Mouse (Mus musculus) liver, embryonic 14.5 days (tissue): ENCODE results near the gene Ush2a. TPM values are rescaled to one million over a fixed set of nuclear protein-coding genes. Genes with fewer than 3 reads are reported as not detected.

Experiments used
- ATAC-seq: fragments of 200-750 bp; cut with Nextera tagmentation; 2 replicates; pipeline ENCODE4 v1.8.0; 2017; ENCODE audit warnings: moderate number of reproducible peaks, mild to moderate bottlenecking, moderate library complexity; ENCODE audit not compliant: insufficient read depth
- DNase-seq, 3 experiments: peaks; one replicate each; pipeline ENCODE4 v3.0.0-alpha.2; 2012 to 2013; ENCODE audit warnings: low read depth in 3 of 3, low spot score in 3 of 3
- H3K27ac ChIP-seq: fragments of 300-500 bp; sonication (generic); 2 replicates; pipeline ENCODE4 v1.5.1; 2014; ENCODE audit warnings: moderate library complexity, mild to moderate bottlenecking, control low read depth, inconsistent platforms
- H3K27me3 ChIP-seq: fragments of 300-500 bp; sonication (generic); 2 replicates; pipeline ENCODE4 v1.6.1; 2014; ENCODE audit warnings: mild to moderate bottlenecking, low read length, moderate library complexity; ENCODE audit not compliant: control insufficient read depth, insufficient read depth
- H3K36me3 ChIP-seq: fragments of 300-500 bp; sonication (generic); replicated peaks from 2 replicates; pipeline ENCODE4 v1.6.1; 2014; ENCODE audit warnings: low read depth; ENCODE audit not compliant: control insufficient read depth, insufficient read depth
- H3K4me1 ChIP-seq, 2 experiments: fragments of 200-500 bp in 1 of 2; fragments of 300-500 bp in 1 of 2; sonication (generic) in 1 of 2; replicated peaks; 2 replicates each; pipeline ENCODE4 v1.6.1; 2012 to 2014; ENCODE audit warnings: antibody characterized with exemption in 1 of 2, inconsistent platforms in 1 of 2, low read length in 1 of 2; ENCODE audit not compliant: control insufficient read depth in 2 of 2, insufficient read depth in 2 of 2
- H3K4me2 ChIP-seq: fragments of 300-500 bp; sonication (generic); 2 replicates; pipeline ENCODE4 v1.6.1; 2014; ENCODE audit warnings: low read depth, mild to moderate bottlenecking, control low read depth, moderate library complexity
- H3K4me3 ChIP-seq, 2 experiments: fragments of 200-500 bp in 1 of 2; fragments of 300-500 bp in 1 of 2; sonication (generic) in 1 of 2; 2 replicates each; pipeline ENCODE4 v1.5.1; 2012 to 2014; ENCODE audit warnings: low read depth in 2 of 2, low read length in 2 of 2, mild to moderate bottlenecking in 2 of 2, control low read depth in 1 of 2, inconsistent platforms in 1 of 2, moderate library complexity in 1 of 2; ENCODE audit not compliant: insufficient read depth in 1 of 2
- H3K9ac ChIP-seq: fragments of 300-500 bp; sonication (generic); replicated peaks from 2 replicates; pipeline ENCODE4 v1.6.1; 2014; ENCODE audit warnings: mild to moderate bottlenecking, control low read depth, moderate library complexity
- H3K9me3 ChIP-seq: fragments of 300-500 bp; sonication (generic); 2 replicates; pipeline ENCODE4 v1.6.1; 2016; ENCODE audit warnings: low read length, mixed read lengths; ENCODE audit not compliant: control insufficient read depth
- CTCF ChIP-seq: IDR thresholded peaks from 2 replicates; pipeline ENCODE4 v1.5.1; 2016; ENCODE audit warnings: antibody characterized with exemption, low read depth, control low read depth
- EP300 ChIP-seq: IDR thresholded peaks from 2 replicates; pipeline ENCODE4 v1.6.1; 2016; ENCODE audit warnings: antibody characterized with exemption, low read depth
- WGBS: fragments of 180-500 bp; shearing (Covaris S2); extraction: QIAGEN DNeasy Blood & Tissue Kit; methylation state at CpG from one replicate; pipeline ENCODE4 v1.1.7; 2014; ENCODE audit not compliant: insufficient replicate concordance; 5-methylcytosine and 5-hydroxymethylcytosine counted together
- polyA plus RNA-seq, 2 experiments: library from polyadenylated mRNA; depleted of rRNA in 1 of 2; stranded (reverse) in 1 of 2; unstranded in 1 of 2; fragments of >200 nt; fragmentation: Nextera tagmentation in 1 of 2; extraction: Ambion mirVana in 1 of 2; gene quantifications; 2 replicates each; pipeline versions ENCODE4 v1.2.1 to v1.2.3; 2012 to 2014

The Ush2a gene
- polyA plus RNA-seq (2012; rRNA removed) (under 0.01 and 0.02 TPM in 2 replicates), polyA plus RNA-seq (2014; fragmentation: Nextera tagmentation; extraction: Ambion mirVana) (not detected in 2 replicates)

- H3K4me1 ChIP-seq: no peaks in the 10 kb centered on the region
- H3K4me2 ChIP-seq: no peak within 1 kb of the TSS
- ATAC-seq (no peak), DNase-seq (no peak)
- H3K27me3 ChIP-seq: no peaks in the 10 kb centered on the region
- no peak within 1 kb of the TSS for H3K27ac ChIP-seq
- no peaks in the 10 kb centered on the region for H3K36me3 ChIP-seq
- H3K4me3 ChIP-seq: no peak within 1 kb of the TSS
- H3K9ac ChIP-seq: no peak within 1 kb of the TSS
- 53% methylated on average over 10 of the region's 10 CpGs for WGBS
- H3K9me3 ChIP-seq: no peaks in the 10 kb centered on the region
- TF ChIP-seq EP300 (no peak), CTCF (no peak)
Observed at GRCm38 (mm10) chr1:188261903-188262682, at the start of gene Ush2a. TSS of gene Ush2a (plus strand) at chr1:188262023.

- Histone ChIP-seq H3K4me2 (no peak overlapping the region), H3K4me1 (no peaks in the 10 kb centered on the region), H3K9ac (no peak overlapping the region), H3K36me3 (no peaks in the 10 kb centered on the region), H3K27me3 (no peaks in the 10 kb centered on the region), H3K27ac (no peak overlapping the region), H3K9me3 (no peaks in the 10 kb centered on the region), H3K4me3 (no peak overlapping the region)
- TF ChIP-seq CTCF: no peak
- TF ChIP-seq EP300: no peak
- no peak for DNase-seq
- no peak for ATAC-seq
- 56% methylated on average over 10 of the region's 10 CpGs for WGBS
Observed at GRCm38 (mm10) chr1:188214885-188215611, 46.8 kb upstream of the Ush2a start.

- ATAC-seq (no peak), DNase-seq (no peak)
- no peaks in the 10 kb centered on the region for H3K27me3 ChIP-seq
- H3K4me2 ChIP-seq: no peak overlapping the region
- H3K27ac ChIP-seq: no peak overlapping the region
- TF ChIP-seq CTCF: no peak
- TF ChIP-seq EP300: no peak
- H3K9me3 ChIP-seq: no peaks in the 10 kb centered on the region
- no peak overlapping the region for H3K4me3 ChIP-seq
- H3K9ac ChIP-seq: no peak overlapping the region
- H3K4me1 ChIP-seq: no peaks in the 10 kb centered on the region
- WGBS: 48% methylated on average over 4 of the region's 4 CpGs
- H3K36me3 ChIP-seq: no peaks in the 10 kb centered on the region
Observed at GRCm38 (mm10) chr1:188221226-188221792, 40.5 kb upstream of the Ush2a start.

GRCm38 (mm10) chr1:188233036-188233724, 28.6 kb upstream of the Ush2a start:
- no peak overlapping the region for H3K4me2 ChIP-seq
- no peak overlapping the region for H3K27ac ChIP-seq
- H3K9ac ChIP-seq: no peak overlapping the region
- no peaks in the 10 kb centered on the region for H3K27me3 ChIP-seq
- no peak for TF ChIP-seq EP300
- TF ChIP-seq CTCF: no peak
- no peak overlapping the region for H3K4me3 ChIP-seq
- no peaks in the 10 kb centered on the region for H3K4me1 ChIP-seq
- ATAC-seq (no peak), DNase-seq (no peak)
- WGBS: 56% methylated on average over 5 of the region's 5 CpGs
- no peaks in the 10 kb centered on the region for H3K9me3 ChIP-seq
- no peaks in the 10 kb centered on the region for H3K36me3 ChIP-seq
